Mouse (Mus musculus): ENCODE measurements around the gene Car7.

DNA sequence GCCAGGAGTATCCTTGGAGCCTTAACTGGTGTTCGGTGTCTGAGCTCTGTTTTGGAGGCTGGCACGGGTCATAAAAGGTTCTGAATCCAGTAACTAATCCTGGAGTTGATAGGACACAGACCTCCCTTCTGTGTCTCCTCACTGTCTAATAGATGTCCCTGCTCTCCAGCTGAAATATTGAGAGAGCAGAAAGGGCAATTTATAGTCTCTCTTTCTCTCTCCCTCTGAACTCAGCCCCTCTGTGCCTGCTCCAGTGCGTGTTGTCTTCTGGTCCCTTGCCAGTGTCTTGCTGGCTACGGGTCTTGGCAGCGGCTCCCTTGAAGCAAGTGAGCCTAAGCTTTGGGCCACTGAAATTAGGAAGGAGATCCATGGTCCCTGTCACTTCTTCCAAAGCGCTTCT lies 63.2 kb downstream of the Car7 start:
- TF ChIP-seq CTCF (IDR thresholded peaks at IDR 0.05), result no peak
- no peak for TF ChIP-seq EP300 (IDR thresholded peaks at IDR 0.05)

All from lung, postnatal 0 days (tissue).